Mouse (Mus musculus): ENCODE data around the gene Abraxas1. TPM values are rescaled to one million over a fixed set of nuclear protein-coding genes. Genes with fewer than 3 reads are reported as not detected.
A peak's percentile ranks its signal among the peaks of the same experiment; 100 is the strongest.

The Abraxas1 gene
- polyA plus RNA-seq, 1 experiment from 2014 or later, result 11.4 TPM

GRCm38 (mm10) chr5:100819568-100820480 lies 941 bp downstream of the Abraxas1 start:
- Histone ChIP-seq H3K27ac (ENCODE audit: low read length) (no peak overlapping the region; the same call in 1 of the 2 replicates), H3K9me3 (ENCODE audit: low read length) (no peaks in the 10 kb centered on the region), H3K4me3 (ENCODE audit: low read depth, low read length) (peak overlapping the region; percentile 86), H3K36me3 (ENCODE audit: insufficient read depth, low read length) (no peaks in the 10 kb centered on the region), H3K4me1 (ENCODE audit: insufficient read depth, low read depth, low read length) (no peaks in the 10 kb centered on the region; the same call in 1 of the 2 replicates), H3K27me3 (replicated peaks; ENCODE audit: insufficient read depth, low read length) (no peaks in the 10 kb centered on the region), H3K9ac (replicated peaks; ENCODE audit: low read depth) (peak overlapping the region; percentile 86), H3K4me2 (replicated peaks; ENCODE audit: low read depth, low read length) (peak overlapping the region; percentile 100)
- no peak for ATAC-seq
- TF ChIP-seq CTCF (IDR thresholded peaks at IDR 0.05) (peak; percentile 52), EP300 (IDR thresholded peaks at IDR 0.05) (no peak)
- 27% methylated on average over 16 of the region's 16 CpGs for WGBS
- DNase-seq (ENCODE audit: low spot score), result peak; percentile 34

- Histone ChIP-seq H3K4me1 (ENCODE audit: insufficient read depth, low read depth, low read length) (no peaks in the 10 kb centered on the region; the same call in 1 of the 2 replicates), H3K27me3 (replicated peaks; ENCODE audit: insufficient read depth, low read length) (no peaks in the 10 kb centered on the region), H3K9ac (replicated peaks; ENCODE audit: low read depth) (no peak overlapping the region), H3K9me3 (ENCODE audit: low read length) (no peaks in the 10 kb centered on the region), H3K36me3 (ENCODE audit: insufficient read depth, low read length) (no peaks in the 10 kb centered on the region), H3K4me2 (replicated peaks; ENCODE audit: low read depth, low read length) (no peak overlapping the region), H3K4me3 (ENCODE audit: low read depth, low read length) (no peak overlapping the region), H3K27ac (ENCODE audit: low read length) (no peak overlapping the region)
- no peak for TF ChIP-seq CTCF (IDR thresholded peaks at IDR 0.05)
- TF ChIP-seq EP300 (IDR thresholded peaks at IDR 0.05), result no peak
- ATAC-seq (no peak), DNase-seq (ENCODE audit: low spot score) (no peak)
- WGBS, result 62% methylated on average over 4 of the region's 4 CpGs
These were observed 2.4 kb downstream of the Abraxas1 start for GRCm38 (mm10) chr5:100818341-100818740.

GRCm38 (mm10) chr5:100798165-100798860 lies 22.5 kb downstream of the Abraxas1 start, which contains the start of the genes Helq and Mrps18c:
Helq (minus strand) TSS chr5:100798598.
Mrps18c (plus strand) TSS chr5:100798627.
- under 1% methylated on average over 62 of the region's 67 CpGs for WGBS
- TF ChIP-seq CTCF (IDR thresholded peaks at IDR 0.05) (no peak), EP300 (IDR thresholded peaks at IDR 0.05) (no peak; the same call in 1 of the 2 replicates)
- Histone ChIP-seq H3K9me3 (ENCODE audit: low read length) (no peaks in the 10 kb centered on the region), H3K27me3 (replicated peaks; ENCODE audit: insufficient read depth, low read length) (no peaks in the 10 kb centered on the region), H3K36me3 (ENCODE audit: insufficient read depth, low read length) (no peaks in the 10 kb centered on the region), H3K4me1 (ENCODE audit: insufficient read depth, low read depth, low read length) (0 out of 2 replicates have a peak, but pooled peaks cover 3% of the 10 kb centered on the region), H3K9ac (replicated peaks; ENCODE audit: low read depth) (peak within 1 kb of the TSS; percentile 54), H3K4me2 (replicated peaks; ENCODE audit: low read depth, low read length) (peak within 1 kb of the TSS; percentile 99), H3K4me3 (ENCODE audit: low read depth, low read length) (peak within 1 kb of the TSS; percentile 84), H3K27ac (ENCODE audit: low read length) (no peak within 1 kb of the TSS)
- peak; percentile 93 for DNase-seq (ENCODE audit: low spot score)
- ATAC-seq, result peak; percentile 97

- H3K4me3 ChIP-seq (ENCODE audit: low read depth, low read length), result no peak overlapping the region
- WGBS, result 70% methylated on average over 5 of the region's 5 CpGs
- no peak for TF ChIP-seq CTCF (IDR thresholded peaks at IDR 0.05)
- TF ChIP-seq EP300 (IDR thresholded peaks at IDR 0.05), result no peak
- H3K9ac ChIP-seq (replicated peaks; ENCODE audit: low read depth), result no peak overlapping the region
- no peaks in the 10 kb centered on the region for H3K36me3 ChIP-seq (ENCODE audit: insufficient read depth, low read length)
- H3K4me1 ChIP-seq (ENCODE audit: insufficient read depth, low read depth, low read length), result 0 out of 2 replicates have a peak, but pooled peaks cover under 1% of the 10 kb centered on the region
- no peak overlapping the region for H3K4me2 ChIP-seq (replicated peaks; ENCODE audit: low read depth, low read length)
- H3K27me3 ChIP-seq (replicated peaks; ENCODE audit: insufficient read depth, low read length), result no peaks in the 10 kb centered on the region
- H3K27ac ChIP-seq (ENCODE audit: low read length), result no peak overlapping the region
- DNase-seq (ENCODE audit: low spot score) (no peak), ATAC-seq (no peak)
- H3K9me3 ChIP-seq (ENCODE audit: low read length), result no peaks in the 10 kb centered on the region
These were observed 26.7 kb downstream of the Abraxas1 start for GRCm38 (mm10) chr5:100794084-100794483.

GRCm38 (mm10) chr5:100792261-100792660 lies 28.5 kb downstream of the Abraxas1 start:
- H3K4me2 ChIP-seq (replicated peaks; ENCODE audit: low read depth, low read length), result no peak overlapping the region
- no peak for TF ChIP-seq CTCF (IDR thresholded peaks at IDR 0.05)
- no peak for TF ChIP-seq EP300 (IDR thresholded peaks at IDR 0.05)
- no peak overlapping the region for H3K9ac ChIP-seq (replicated peaks; ENCODE audit: low read depth)
- H3K36me3 ChIP-seq (ENCODE audit: insufficient read depth, low read length), result no peaks in the 10 kb centered on the region
- DNase-seq (ENCODE audit: low spot score) (no peak), ATAC-seq (no peak)
- 84% methylated on average over 7 of the region's 7 CpGs for WGBS
- no peak overlapping the region for H3K27ac ChIP-seq (ENCODE audit: low read length)
- H3K9me3 ChIP-seq (ENCODE audit: low read length), result no peaks in the 10 kb centered on the region
- H3K4me3 ChIP-seq (ENCODE audit: low read depth, low read length), result no peak overlapping the region
- no peaks in the 10 kb centered on the region for H3K4me1 ChIP-seq (ENCODE audit: insufficient read depth, low read depth, low read length)
- no peaks in the 10 kb centered on the region for H3K27me3 ChIP-seq (replicated peaks; ENCODE audit: insufficient read depth, low read length)

GRCm38 (mm10) chr5:100787527-100787926 lies 33.2 kb downstream of the Abraxas1 start:
- Histone ChIP-seq H3K9ac (replicated peaks; ENCODE audit: low read depth) (no peak overlapping the region), H3K4me1 (ENCODE audit: insufficient read depth, low read depth, low read length) (no peaks in the 10 kb centered on the region), H3K27me3 (replicated peaks; ENCODE audit: insufficient read depth, low read length) (no peaks in the 10 kb centered on the region), H3K36me3 (ENCODE audit: insufficient read depth, low read length) (no peaks in the 10 kb centered on the region; the same call in 1 of the 2 replicates), H3K9me3 (ENCODE audit: low read length) (no peaks in the 10 kb centered on the region), H3K4me2 (replicated peaks; ENCODE audit: low read depth, low read length) (no peak overlapping the region), H3K27ac (ENCODE audit: low read length) (no peak overlapping the region), H3K4me3 (ENCODE audit: low read depth, low read length) (no peak overlapping the region)
- ATAC-seq, result no peak
- 90% methylated on average over 9 of the region's 9 CpGs for WGBS
- no peak for TF ChIP-seq EP300 (IDR thresholded peaks at IDR 0.05)
- DNase-seq (ENCODE audit: low spot score), result no peak
